Mouse (Mus musculus): Measurements from ENCODE around the gene Atxn7l1.

DNA sequence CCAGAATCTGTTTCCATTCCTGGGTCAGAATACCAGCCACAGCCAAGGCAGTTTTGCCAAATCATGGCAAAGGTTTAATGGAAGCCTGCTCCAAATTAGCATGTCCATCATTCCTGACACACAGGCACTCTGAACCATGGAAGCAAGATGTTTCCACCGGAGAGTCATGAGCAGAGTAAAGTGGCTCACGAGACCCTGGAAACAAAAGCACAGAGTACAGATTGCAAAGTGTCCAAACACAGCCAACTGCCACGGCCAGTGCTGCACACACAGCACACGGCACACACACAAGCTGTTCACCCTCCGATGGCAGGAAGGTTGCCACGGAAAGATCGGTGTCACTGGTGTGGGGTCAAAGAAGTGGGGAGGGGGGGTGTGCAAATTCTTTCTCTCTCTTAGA, 18.8 kb upstream of the Atxn7l1 start:
- no peak for TF ChIP-seq ZNF384 (IDR thresholded peaks at IDR 0.05; ENCODE audit: low read depth, low read length)
- TF ChIP-seq ZC3H11A (IDR thresholded peaks at IDR 0.05; ENCODE audit: borderline replicate concordance, low read depth, low read length): no peak
- TF ChIP-seq MAFK (IDR thresholded peaks at IDR 0.05; ENCODE audit: insufficient read depth, low read depth, low read length): no peak
- TF ChIP-seq HCFC1 (IDR thresholded peaks at IDR 0.05; ENCODE audit: borderline replicate concordance, insufficient read depth, low read length): no peak
